Mouse (Mus musculus) thymus, adult 18-20 months (tissue): ENCODE results near the gene Bmp8a.
"Not testable (repeated sequence)": the region's sequence is repeated elsewhere in the genome, so short reads cannot be mapped to it uniquely, and the experiment has no call there.

Source experiments
- DNase-seq, 2 experiments: peaks; one replicate each; pipeline ENCODE4 v3.0.0; 2022; ENCODE audit warnings: mixed read lengths in 2 of 2

The Bmp8a gene

DNA sequence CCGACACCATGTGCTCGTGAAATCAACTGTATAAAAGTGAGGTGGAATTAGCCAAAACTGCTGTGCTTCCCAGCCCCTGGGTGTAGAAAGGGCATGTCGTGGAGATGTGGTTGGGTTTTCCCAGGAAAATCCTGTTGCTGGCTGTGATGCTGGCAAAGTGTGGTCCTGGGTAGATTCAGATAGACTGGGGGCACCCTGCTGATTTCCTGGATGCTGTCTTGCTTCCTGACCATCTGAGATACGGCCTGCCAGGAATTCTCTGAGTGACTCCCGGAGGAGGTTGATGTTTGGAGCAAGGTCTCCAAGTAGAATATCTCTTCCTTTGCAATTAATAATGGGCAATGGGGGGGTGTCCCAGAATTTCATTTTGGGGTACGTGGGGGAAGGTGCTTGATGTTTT lies 14.1 kb downstream of the Bmp8a start:
- DNase-seq, result no peak

DNA sequence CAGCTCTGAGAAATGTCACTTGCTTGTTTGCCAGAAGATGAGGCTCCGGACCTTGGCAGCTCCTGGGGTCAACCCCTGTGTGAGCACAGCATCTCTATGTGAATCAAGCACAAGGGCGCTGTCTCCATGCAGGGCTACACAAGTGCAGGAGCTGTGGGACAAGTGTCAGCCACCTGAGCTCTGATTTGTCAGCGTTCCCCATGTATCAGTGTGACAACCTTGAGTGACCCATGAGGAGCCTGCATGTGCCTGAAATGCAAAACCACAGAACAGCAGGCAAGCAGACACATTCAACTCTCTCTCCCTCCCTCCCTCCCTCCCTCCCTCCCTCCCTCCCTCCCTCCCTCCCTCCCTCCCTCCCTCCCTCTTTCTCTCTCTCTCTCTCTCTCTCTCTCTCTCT lies 15.4 kb downstream of the Bmp8a start:
- DNase-seq, result no peak

GRCm38 (mm10) chr4:123326087-123326486 lies 17.0 kb downstream of the Bmp8a start:
- no peak for DNase-seq

GRCm38 (mm10) chr4:123323534-123323933 lies 19.5 kb downstream of the Bmp8a start, which contains the start of gene Oxct2a:
TSS of gene Oxct2a (minus strand) at chr4:123323634.
- no peak for DNase-seq

DNA sequence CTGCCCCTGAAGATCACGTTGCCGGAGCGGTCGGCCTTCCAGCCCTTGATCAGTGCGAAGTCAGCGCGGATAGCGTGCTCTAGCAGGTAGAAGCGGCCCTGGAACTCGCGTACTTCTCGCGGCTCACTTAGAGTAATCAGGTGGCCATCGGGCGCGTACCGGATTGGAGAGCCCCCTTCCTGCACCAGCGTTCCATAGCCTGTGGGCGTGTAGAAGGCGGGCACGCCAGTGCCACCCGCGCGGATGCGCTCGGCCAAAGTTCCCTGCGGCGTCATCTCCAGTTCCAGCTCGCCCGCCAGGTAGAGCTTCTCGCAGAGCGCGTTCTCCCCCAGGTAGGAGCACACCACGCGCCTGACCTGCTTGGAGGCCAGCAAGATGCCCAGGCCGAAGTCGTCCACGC lies 20.1 kb downstream of the Bmp8a start:
- not testable (repeated sequence) for DNase-seq

DNA sequence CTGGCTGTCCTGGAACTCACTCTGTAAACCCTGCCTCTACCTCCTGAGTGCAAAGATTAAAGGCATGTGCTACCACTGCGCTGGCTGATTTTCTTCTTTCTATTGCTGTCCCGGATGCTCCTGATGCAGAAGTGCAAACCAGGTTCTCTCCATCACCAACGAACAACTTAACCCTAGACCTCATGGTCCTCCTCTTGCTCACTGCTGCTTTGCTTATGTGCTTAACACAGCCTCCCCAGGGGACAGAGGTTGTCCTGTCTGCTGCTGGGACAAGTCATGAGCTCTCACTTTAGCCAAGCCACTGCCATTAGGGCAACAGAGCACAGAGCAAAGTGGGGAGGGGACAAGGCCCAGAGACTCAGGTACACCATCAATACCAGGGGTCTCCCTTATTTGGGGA lies 28.6 kb downstream of the Bmp8a start:
- no peak for DNase-seq

DNA sequence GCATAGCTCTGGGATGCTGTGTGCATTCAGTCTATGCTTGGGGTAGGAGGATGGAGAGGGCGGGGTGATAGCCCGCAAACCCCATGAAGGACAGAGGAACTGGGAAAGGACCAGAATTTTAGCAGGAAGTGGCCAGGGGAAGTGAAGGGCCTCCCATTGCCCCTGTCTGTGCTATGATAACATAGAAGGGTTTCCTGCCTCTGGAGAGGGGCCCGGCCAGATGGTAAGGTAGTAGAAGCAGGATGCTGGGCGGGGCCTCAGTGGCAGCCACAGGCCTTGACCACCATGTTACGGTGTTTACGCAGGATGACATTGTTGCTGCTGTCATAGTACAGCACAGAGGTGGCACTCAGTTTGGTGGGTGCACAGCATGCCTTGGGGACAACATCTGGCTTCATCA lies 30.0 kb downstream of the Bmp8a start:
- DNase-seq, result no peak

- no peak for DNase-seq
These were observed 31.2 kb downstream of the Bmp8a start for GRCm38 (mm10) chr4:123311845-123312244.

- no peak for DNase-seq
These were observed 34.8 kb downstream of the Bmp8a start for GRCm38 (mm10) chr4:123308292-123308691.

DNA sequence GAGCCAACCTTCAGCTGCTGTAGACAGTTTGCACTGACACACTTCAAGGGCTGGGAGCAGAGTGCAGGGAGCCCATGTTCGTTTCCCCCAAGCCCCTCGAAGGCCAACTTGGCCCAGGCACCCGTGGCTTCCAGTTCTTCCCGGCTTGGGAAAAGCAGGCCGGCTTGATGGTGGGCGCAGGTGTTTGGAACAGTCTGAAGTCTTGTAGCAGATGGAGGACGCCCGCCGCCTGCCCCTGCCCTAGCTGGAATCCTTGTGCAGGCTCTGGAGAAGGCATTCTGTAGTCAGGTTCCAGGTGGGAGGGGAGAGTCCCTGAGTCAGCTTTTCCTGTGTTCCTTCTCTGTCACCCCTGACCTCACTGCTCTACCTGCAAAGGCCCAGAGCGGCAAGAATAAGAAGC lies 36.1 kb downstream of the Bmp8a start:
- no peak for DNase-seq

DNA sequence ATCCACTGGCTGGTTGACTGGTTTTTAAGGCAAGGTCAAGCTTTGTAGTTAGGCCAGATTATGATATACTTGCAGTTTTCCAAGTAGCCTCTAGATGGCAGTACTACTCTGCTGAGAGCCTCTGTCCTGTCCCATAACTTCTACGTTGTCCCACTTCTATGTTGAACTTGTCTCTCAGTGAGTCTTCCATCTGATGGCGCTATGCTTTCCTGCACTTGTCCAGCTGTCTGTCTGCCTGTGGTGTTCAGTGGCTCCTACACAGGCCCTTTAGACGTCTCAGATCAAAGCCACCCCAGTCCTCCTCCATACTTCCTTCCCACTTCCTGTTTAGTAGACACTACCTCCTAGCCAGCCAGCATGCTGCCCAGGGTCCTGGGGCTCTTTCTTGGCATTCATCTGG lies 37.3 kb downstream of the Bmp8a start:
- no peak for DNase-seq

- DNase-seq, result no peak
These were observed 43.9 kb downstream of the Bmp8a start for GRCm38 (mm10) chr4:123298980-123299670.

DNA sequence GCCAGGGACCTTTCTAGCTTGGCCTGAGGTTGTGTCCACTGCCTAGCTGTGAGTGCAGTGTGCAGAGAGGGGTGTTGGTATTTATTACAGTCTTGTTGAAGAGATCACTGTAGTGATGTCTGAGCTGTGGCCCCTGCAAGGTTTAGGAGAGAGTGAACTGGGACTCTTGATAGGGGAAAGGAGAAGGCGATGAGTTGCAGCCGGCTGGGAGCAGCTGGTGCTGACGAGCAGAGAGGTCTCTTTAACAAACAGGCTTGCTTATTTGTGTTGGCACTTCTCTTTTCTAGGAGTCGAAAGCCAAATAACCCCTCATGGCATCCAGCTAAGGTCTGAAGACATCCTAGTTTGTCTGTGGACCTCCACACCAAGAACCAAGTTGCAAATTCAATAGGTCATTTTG lies 44.8 kb downstream of the Bmp8a start:
- DNase-seq, result no peak

DNA sequence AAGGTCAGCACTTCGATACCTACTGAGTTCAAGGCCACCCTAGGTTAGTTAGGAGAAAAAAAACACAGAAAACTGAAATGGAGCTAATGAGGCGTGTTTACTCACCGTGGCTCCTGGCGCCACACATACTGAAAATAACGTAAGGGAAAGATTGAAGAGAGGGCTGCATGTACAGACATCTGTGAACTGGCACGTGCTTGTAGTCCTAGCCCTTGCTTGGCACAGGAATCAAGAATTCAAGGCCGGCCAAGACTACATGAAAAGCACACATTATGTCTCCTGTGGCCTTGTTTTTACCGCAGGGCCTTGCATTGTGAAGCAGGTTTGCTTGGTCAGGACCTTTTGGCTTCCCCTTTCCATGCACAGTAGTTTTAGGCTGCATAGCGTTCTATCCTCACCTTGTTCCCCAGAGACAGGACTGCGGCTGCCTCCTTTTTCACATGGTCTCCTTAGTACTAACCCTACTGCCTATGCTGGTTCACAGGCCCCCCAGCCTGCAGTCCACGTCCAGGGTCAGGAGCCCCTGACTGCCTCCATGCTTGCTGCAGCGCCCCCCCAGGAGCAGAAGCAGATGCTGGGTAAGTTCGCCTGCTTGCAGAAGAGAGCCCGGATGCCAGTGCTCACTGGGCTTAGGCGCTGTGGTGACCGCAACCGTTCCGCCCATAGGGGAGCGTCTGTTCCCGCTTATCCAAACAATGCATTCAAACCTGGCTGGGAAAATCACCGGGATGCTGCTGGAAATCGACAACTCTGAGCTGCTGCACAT lies 45.7 kb downstream of the Bmp8a start:
- DNase-seq, result no peak

GRCm38 (mm10) chr4:123296148-123296534 lies 46.9 kb downstream of the Bmp8a start:
- no peak for DNase-seq

DNA sequence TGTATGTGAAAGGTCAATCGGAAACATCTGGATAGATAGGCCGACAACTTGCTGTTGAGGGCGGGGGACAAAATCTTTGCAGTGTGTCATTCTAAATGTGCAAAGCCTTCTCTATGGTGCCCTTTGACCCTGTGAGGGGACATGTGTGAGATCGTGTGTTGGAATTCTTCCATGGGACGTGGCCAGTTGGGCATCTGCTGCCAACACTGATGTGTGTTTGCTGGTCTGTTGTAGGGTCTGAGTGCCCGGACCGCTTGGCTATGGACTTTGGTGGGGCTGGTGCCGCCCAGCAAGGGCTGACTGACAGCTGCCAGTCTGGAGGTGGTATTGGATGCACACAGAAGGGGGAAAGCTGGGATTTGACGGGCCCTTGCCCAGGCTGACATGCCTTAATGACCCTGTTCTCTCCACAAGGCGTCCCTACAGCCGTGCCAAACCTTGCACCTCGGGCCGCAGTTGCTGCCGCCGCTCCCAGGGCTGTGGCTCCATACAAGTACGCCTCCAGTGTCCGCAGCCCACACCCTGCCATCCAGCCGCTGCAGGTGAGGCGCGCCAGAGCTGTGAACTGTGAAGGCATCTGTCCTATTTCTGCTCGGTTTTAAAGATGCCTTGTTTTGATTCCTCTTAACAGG lies 47.4 kb downstream of the Bmp8a start:
- no peak for DNase-seq

DNA sequence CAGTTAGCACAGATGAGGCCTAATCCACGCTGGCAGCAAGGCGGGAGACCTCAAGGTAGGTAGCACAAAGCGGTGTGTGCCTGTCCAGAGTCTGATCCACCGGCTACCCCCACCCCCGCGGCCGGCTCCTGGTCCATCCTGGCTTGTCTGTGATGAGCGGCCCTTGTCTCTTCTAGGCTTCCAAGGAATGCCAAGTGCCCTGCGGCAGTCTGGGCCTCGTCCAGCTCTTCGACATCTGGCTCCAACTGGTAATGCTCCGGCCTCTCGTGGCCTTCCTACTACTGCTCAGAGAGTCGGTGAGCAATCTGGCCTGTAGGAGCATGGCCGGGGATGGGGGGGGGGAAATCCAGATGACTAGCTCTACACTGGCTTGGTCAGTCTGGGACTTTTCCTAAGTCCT lies 48.0 kb downstream of the Bmp8a start:
- DNase-seq, result not testable (repeated sequence)

- DNase-seq, result no peak
These were observed 49.2 kb downstream of the Bmp8a start for GRCm38 (mm10) chr4:123293661-123294443.

GRCm38 (mm10) chr4:123292989-123293388 lies 50.1 kb downstream of the Bmp8a start:
- no peak for DNase-seq

- DNase-seq, result no peak
These were observed 50.7 kb downstream of the Bmp8a start for GRCm38 (mm10) chr4:123292390-123292789.

- no peak for DNase-seq
These were observed 54.0 kb downstream of the Bmp8a start for GRCm38 (mm10) chr4:123289038-123289437.

GRCm38 (mm10) chr4:123286790-123287189 lies 56.3 kb downstream of the Bmp8a start:
- no peak for DNase-seq
